In genomic region chr12:105584851-105585250, GRCm38 (mm10) we compare ENCODE assay signal across 8 mouse cellular contexts. TPM values are rescaled to one million over a fixed set of nuclear protein-coding genes. Genes with fewer than 3 reads are reported as not detected.
A peak's percentile ranks its signal among the peaks of the same experiment; 100 is the strongest.
DNase-seq lines count a peak whose midpoint lies in the region; ATAC-seq and TF ChIP-seq lines count a peak whose summit lies in the region.

No protein-coding gene starts in this region.

- DNase-seq in MEL (ENCODE audit: low read depth, low spot score): peak; percentile 76
- DNase-seq in c-Kit-positive CD71-positive TER-119-negative erythroid progenitor cells, embryonic 14.5 days (ENCODE audit: low read depth): peak; percentile 39
- DNase-seq in layer of hippocampus, adult 8-10 months (ENCODE audit: low spot score in 2 of 2): peak; percentile 60 to 72
- DNase-seq in retina, embryonic 14.5 days (ENCODE audit: low spot score): peak; percentile 84
- DNase-seq in urinary bladder, postnatal 25 days (ENCODE audit: low spot score): peak; percentile 79

- 0 out of 2 replicates have a peak, but pooled peaks have one; percentile 12 for ATAC-seq in forebrain, embryonic 16.5 days
- peak; percentile 34 to 51; a peak in 1 of 4 replicates for ATAC-seq in hematopoietic stem cell, adult 5-6 weeks (replicated peaks in 1 of 2; ENCODE audit: insufficient read depth in 1 of 2, low FRiP score in 2 of 2, low TSS enrichment in 1 of 2, low read depth in 1 of 2, poor library complexity in 2 of 2, severe bottlenecking in 2 of 2)
- peak; percentile 67; the same call in 1 of the 2 replicates for ATAC-seq in lung, embryonic 16.5 days (ENCODE audit: low read depth)

- WGBS in forebrain, embryonic 16.5 days: 12% methylated on average over 12 of the region's 12 CpGs
- 13% methylated on average over 11 of the region's 12 CpGs for WGBS in lung, embryonic 16.5 days

- peak; percentile 80 to 97 (median 92) for TF ChIP-seq CTCF in MEL (IDR thresholded peaks at IDR 0.05 in 2 of 3, conservative IDR thresholded peaks at IDR 0.05 in 1 of 3; ENCODE audit: control insufficient read depth in 1 of 3, insufficient read depth in 1 of 3, low read depth in 2 of 3, low read length in 3 of 3, poor library complexity in 1 of 3, severe bottlenecking in 1 of 3)

- H3K9ac ChIP-seq in MEL (ENCODE audit: control insufficient read depth, low read depth, low read length, poor library complexity, severe bottlenecking): no peak overlapping the region
- H3K9ac ChIP-seq in forebrain, embryonic 16.5 days (replicated peaks; ENCODE audit: low read depth, low read length): no peak overlapping the region
- no peak overlapping the region for H3K9ac ChIP-seq in lung, embryonic 16.5 days (ENCODE audit: low read length)

- no peaks in the 10 kb centered on the region; a peak in 1 of 4 replicates for H3K27me3 ChIP-seq in MEL (ENCODE audit: control insufficient read depth in 1 of 2, insufficient read depth in 2 of 2, low read length in 2 of 2)
- no peaks in the 10 kb centered on the region for H3K27me3 ChIP-seq in forebrain, embryonic 16.5 days (replicated peaks; ENCODE audit: control insufficient read depth, insufficient read depth, low read length)
- H3K27me3 ChIP-seq in lung, embryonic 16.5 days (ENCODE audit: control insufficient read depth, insufficient read depth, low read depth, low read length): no peaks in the 10 kb centered on the region

- H3K4me3 ChIP-seq in MEL (ENCODE audit: control insufficient read depth in 1 of 2, insufficient read depth in 1 of 2, low read depth in 2 of 2, low read length in 2 of 2): no peak overlapping the region
- no peak overlapping the region for H3K4me3 ChIP-seq in forebrain, embryonic 16.5 days (replicated peaks; ENCODE audit: low read length)
- no peak overlapping the region for H3K4me3 ChIP-seq in lung, embryonic 16.5 days (ENCODE audit: low read length)

- peaks cover 0 to 3% of the 10 kb centered on the region in 2 experiments; a peak in 2 of 4 replicates for H3K36me3 ChIP-seq in MEL (ENCODE audit: control insufficient read depth in 1 of 2, insufficient read depth in 2 of 2, low read length in 2 of 2)
- no peaks in the 10 kb centered on the region for H3K36me3 ChIP-seq in forebrain, embryonic 16.5 days (ENCODE audit: control insufficient read depth, insufficient read depth)
- no peaks in the 10 kb centered on the region for H3K36me3 ChIP-seq in lung, embryonic 16.5 days (ENCODE audit: control insufficient read depth, insufficient read depth, low read length)

- H3K79me2 ChIP-seq in MEL (ENCODE audit: control insufficient read depth, insufficient read depth, low read length, poor library complexity): no peaks in the 10 kb centered on the region

- TF ChIP-seq EP300 in MEL (IDR thresholded peaks at IDR 0.05; ENCODE audit: low read depth in 1 of 2, low read length in 2 of 2): no peak

- peaks cover 0 to 8% of the 10 kb centered on the region in 2 experiments; a peak in 2 of 4 replicates for H3K4me1 ChIP-seq in MEL (ENCODE audit: control insufficient read depth in 1 of 2, insufficient read depth in 2 of 2, low read length in 2 of 2)
- H3K4me1 ChIP-seq in forebrain, embryonic 16.5 days (replicated peaks; ENCODE audit: control insufficient read depth, insufficient read depth, low read length): no peaks in the 10 kb centered on the region
- peaks cover 18% of the 10 kb centered on the region for H3K4me1 ChIP-seq in lung, embryonic 16.5 days (replicated peaks; ENCODE audit: control insufficient read depth, insufficient read depth, low read length)

- no peak for TF ChIP-seq POLR2A in MEL (IDR thresholded peaks at IDR 0.05; ENCODE audit: control insufficient read depth in 1 of 2, insufficient read depth in 1 of 2, low read depth in 1 of 2, low read length in 2 of 2, poor library complexity in 1 of 2)

- no peak overlapping the region for H3K4me2 ChIP-seq in forebrain, embryonic 16.5 days (ENCODE audit: low read length)
- no peak overlapping the region for H3K4me2 ChIP-seq in lung, embryonic 16.5 days (ENCODE audit: low read depth, low read length)

- no peak overlapping the region for H3K27ac ChIP-seq in MEL (ENCODE audit: control insufficient read depth, low read depth, low read length)
- no peak overlapping the region for H3K27ac ChIP-seq in forebrain, embryonic 16.5 days (ENCODE audit: low read length)
- no peak overlapping the region for H3K27ac ChIP-seq in lung, embryonic 16.5 days (ENCODE audit: low read length)

- H3K9me3 ChIP-seq in MEL (replicated peaks; ENCODE audit: insufficient read depth, low read length): no peaks in the 10 kb centered on the region
- H3K9me3 ChIP-seq in forebrain, embryonic 16.5 days (ENCODE audit: control insufficient read depth, low read length): no peaks in the 10 kb centered on the region
- no peaks in the 10 kb centered on the region for H3K9me3 ChIP-seq in lung, embryonic 16.5 days (ENCODE audit: control insufficient read depth, low read length)

- peak; percentile 61 for TF ChIP-seq RAD21 in MEL (IDR thresholded peaks at IDR 0.05; ENCODE audit: low read depth, low read length)

TF ChIP-seq in MEL, 35 proteins besides CTCF, POLR2A, EP300 and RAD21:
- TF ChIP-seq TCF12 (IDR thresholded peaks at IDR 0.05; ENCODE audit: low read depth, low read length) (no peak), E2F4 (IDR thresholded peaks at IDR 0.05; ENCODE audit: borderline replicate concordance, low read depth, low read length) (no peak), MAFK (IDR thresholded peaks at IDR 0.05; ENCODE audit: borderline replicate concordance, low read depth, low read length) (no peak), CHD1 (IDR thresholded peaks at IDR 0.05; ENCODE audit: low read depth, low read length) (no peak), BHLHE40 (IDR thresholded peaks at IDR 0.05; ENCODE audit: borderline replicate concordance, low read depth, low read length) (no peak), CHD2 (IDR thresholded peaks at IDR 0.05; ENCODE audit: low read length) (no peak), POLR2AphosphoS2 (IDR thresholded peaks at IDR 0.05; ENCODE audit: low read length) (no peak), USF1 (IDR thresholded peaks at IDR 0.05; ENCODE audit: low read depth, low read length) (no peak), MAZ (IDR thresholded peaks at IDR 0.05; ENCODE audit: low read depth, low read length) (peak; percentile 57; the same call in 1 of the 2 replicates), ELF1 (IDR thresholded peaks at IDR 0.05; ENCODE audit: low read depth, low read length) (0 out of 2 replicates have a peak, but pooled peaks have one; percentile 30), SMC3 (IDR thresholded peaks at IDR 0.05; ENCODE audit: low read depth, low read length) (peak; percentile 77), HCFC1 (IDR thresholded peaks at IDR 0.05; ENCODE audit: low read depth, low read length) (no peak), ZC3H11A (IDR thresholded peaks at IDR 0.05; ENCODE audit: low read depth, low read length) (peak; percentile 62), POLR2AphosphoS5 (IDR thresholded peaks at IDR 0.05; ENCODE audit: borderline replicate concordance, low read depth, low read length) (no peak), KAT2A (conservative IDR thresholded peaks at IDR 0.05; ENCODE audit: low read depth, low read length) (no peak), ZMIZ1 (IDR thresholded peaks at IDR 0.05; ENCODE audit: low read depth, low read length) (no peak), ETS1 (IDR thresholded peaks at IDR 0.05; ENCODE audit: low read depth, low read length) (no peak)

RNA-seq across cellular contexts. Expression of gene Bdkrb1, which starts 18.0 kb away (rescaled TPM):
- not detected in 2 replicates for total RNA-seq in MEL (2012; rRNA removed)
- under 1 TPM in 1 of 2 experiments, not detected in 1; 0.13 TPM for polyA plus RNA-seq in MEL (2012; ENCODE audit: insufficient read depth in 1 of 2, insufficient read length in 2 of 2, low read depth in 1 of 2, low replicate concordance in 2 of 2, missing spikeins in 1 of 2)
- polyA plus RNA-seq in forebrain, embryonic 16.5 days (2015; fragmentation: Nextera tagmentation; extraction: Ambion mirVana): 0.19 TPM in 1 of 2 replicates, not detected in the other
- not detected in 2 replicates for total RNA-seq in hematopoietic stem cell, adult 5-6 weeks (2017)
- under 1 TPM in 3 of 4 experiments, not detected in 1; 0.35 to 0.45 (median 0.37) TPM for total RNA-seq in layer of hippocampus, adult 8-10 months (2022)
- polyA plus RNA-seq in lung, embryonic 16.5 days (2015; fragmentation: Nextera tagmentation; extraction: Ambion mirVana): not detected in 2 replicates

RNA-seq across cellular contexts. Expression of gene Bdkrb2, which starts 21.8 kb away (rescaled TPM):
- not detected in 2 replicates for total RNA-seq in MEL (2012; rRNA removed)
- polyA plus RNA-seq in MEL (2012; ENCODE audit: insufficient read depth in 1 of 2, insufficient read length in 2 of 2, low read depth in 1 of 2, low replicate concordance in 2 of 2, missing spikeins in 1 of 2): not detected
- 0.61 and 0.73 TPM in 2 replicates for polyA plus RNA-seq in forebrain, embryonic 16.5 days (2015; fragmentation: Nextera tagmentation; extraction: Ambion mirVana)
- total RNA-seq in hematopoietic stem cell, adult 5-6 weeks (2017): not detected in 2 replicates
- total RNA-seq in layer of hippocampus, adult 8-10 months (2022): 1 to 10 TPM in 2 of 4 experiments, under 1 TPM in 2; 0.68 to 1.3 (median 1.0) TPM
- polyA plus RNA-seq in lung, embryonic 16.5 days (2015; fragmentation: Nextera tagmentation; extraction: Ambion mirVana): 1.3 and 1.6 TPM in 2 replicates

Comparison
In these comparisons a context has a peak if more than half of its experiments do, and no peak if none do; other contexts are left out.
1. ATAC-seq: peak in every context shown above with its lines; median percentile 67 in lung, embryonic 16.5 days; 42 in hematopoietic stem cell, adult 5-6 weeks; 12 in forebrain, embryonic 16.5 days.